Mouse (Mus musculus) B cell, adult 2 months (primary cell): Measurements from ENCODE around the gene Slc9a3r1.

ENCODE experiments used
- DNase-seq, 2 experiments: peaks; one replicate each; pipeline ENCODE4 v3.0.0; 2022

Slc9a3r1 gene

GRCm38 (mm10) chr11:115228430-115228829 lies 65.3 kb downstream of the Slc9a3r1 start:
- DNase-seq, result no peak

GRCm38 (mm10) chr11:115229021-115229930 lies 66.1 kb downstream of the Slc9a3r1 start:
- no peak for DNase-seq
